Mouse (Mus musculus) embryo, embryonic 9.5 days (tissue): Measurements from ENCODE around the gene Smarcd1.
"Not testable (repeated sequence)": the region's sequence is repeated elsewhere in the genome, so short reads cannot be mapped to it uniquely, and the experiment has no call there.

ENCODE experiments used
- DNase-seq: peaks from one replicate; pipeline ENCODE4 v3.0.0-alpha.2; 2017; ENCODE audit errors: extremely low spot score

The Smarcd1 gene

DNA sequence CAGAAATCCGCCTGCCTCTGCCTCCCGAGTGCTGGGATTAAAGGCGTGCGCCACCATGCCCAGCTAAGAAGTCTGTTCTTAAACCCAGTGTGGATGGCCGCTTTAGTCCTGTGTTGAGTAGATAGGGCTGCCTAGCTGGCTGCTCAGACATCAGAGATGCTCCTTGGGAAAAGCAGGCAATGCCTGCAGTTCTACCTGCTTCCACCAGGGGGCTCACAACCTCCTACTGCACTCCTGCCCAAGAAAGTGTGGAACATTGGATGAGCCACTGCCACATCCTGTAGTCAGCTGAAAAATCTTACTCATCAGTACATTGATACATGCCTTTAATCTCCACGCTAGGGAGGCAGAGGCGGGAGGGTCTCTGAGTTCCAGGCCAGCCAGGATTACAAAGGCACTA lies 12.9 kb downstream of the Smarcd1 start:
- DNase-seq, result peak; percentile 72

GRCm38 (mm10) chr15:99715361-99715865 lies 13.5 kb downstream of the Smarcd1 start:
- DNase-seq, result no peak

GRCm38 (mm10) chr15:99715982-99716746 lies 14.2 kb downstream of the Smarcd1 start:
- no peak for DNase-seq

DNA sequence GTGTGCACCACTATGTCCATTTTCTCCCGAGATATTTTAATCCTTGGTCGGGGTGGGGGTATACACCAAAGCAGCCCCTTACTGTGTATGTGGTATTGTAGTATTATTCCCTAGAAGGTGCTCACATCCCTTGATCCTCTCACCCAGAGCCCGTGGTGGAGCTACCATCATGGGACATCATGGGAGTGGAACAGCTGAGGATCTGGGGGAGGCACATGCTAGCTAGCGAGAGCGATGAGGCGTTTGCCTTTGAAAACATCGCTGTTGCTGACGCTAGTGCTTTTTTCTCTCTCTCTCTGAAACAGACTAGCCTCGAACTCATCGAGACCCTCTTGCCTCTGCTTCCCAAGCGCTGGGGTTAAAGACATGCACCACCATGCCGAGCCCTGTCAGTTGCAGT lies 14.9 kb downstream of the Smarcd1 start:
- DNase-seq, result no peak

DNA sequence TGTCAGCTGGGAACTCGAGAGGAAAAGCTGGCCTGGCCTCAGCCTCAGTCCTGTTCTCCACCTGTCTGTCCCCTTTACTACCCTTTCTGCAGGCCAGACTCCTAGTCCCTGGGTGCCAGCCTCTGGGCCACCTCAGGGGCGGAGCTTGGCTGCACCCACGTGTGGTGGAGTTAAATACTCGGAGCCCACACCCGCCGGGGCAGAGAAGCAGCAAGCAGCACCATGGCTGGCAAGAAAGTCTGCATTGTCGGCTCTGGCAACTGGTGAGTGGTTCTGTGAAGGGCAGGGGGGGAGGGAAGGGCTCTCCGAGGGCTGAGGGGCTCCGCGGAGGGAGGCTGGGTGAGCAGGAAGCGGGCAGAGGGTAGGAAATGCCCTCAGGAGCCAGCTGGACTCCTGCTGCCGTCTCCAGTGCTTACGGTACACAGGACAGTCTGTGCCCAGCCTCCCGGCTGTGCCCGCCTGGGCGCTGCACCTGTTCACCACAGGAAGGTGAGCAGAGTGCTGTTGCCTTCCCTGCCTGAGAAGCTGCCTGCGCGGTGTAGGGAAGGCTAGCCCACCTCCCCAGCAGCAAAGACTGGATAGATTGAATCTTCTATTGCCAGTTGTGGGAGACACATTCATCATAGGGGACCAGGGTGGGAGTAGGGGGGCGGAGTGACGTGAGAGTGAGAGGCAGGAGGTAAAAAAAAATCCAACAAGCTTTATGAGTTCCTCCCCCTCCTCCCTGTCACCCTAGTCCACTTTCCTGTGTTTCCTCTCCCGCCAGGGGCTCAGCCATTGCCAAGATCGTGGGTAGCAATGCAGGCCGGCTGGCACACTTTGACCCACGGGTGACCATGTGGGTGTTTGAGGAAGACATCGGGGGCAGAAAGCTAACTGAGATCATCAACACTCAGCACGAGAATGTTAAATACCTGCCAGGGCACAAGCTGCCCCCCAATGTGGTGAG lies 15.7 kb downstream of the Smarcd1 start, which contains the start of gene Gpd1:
Gene Gpd1 (plus strand): TSS at position 130 of the 949 bp plus-strand sequence.
- no peak for DNase-seq

GRCm38 (mm10) chr15:99718461-99719021 lies 16.6 kb downstream of the Smarcd1 start:
- no peak for DNase-seq

DNA sequence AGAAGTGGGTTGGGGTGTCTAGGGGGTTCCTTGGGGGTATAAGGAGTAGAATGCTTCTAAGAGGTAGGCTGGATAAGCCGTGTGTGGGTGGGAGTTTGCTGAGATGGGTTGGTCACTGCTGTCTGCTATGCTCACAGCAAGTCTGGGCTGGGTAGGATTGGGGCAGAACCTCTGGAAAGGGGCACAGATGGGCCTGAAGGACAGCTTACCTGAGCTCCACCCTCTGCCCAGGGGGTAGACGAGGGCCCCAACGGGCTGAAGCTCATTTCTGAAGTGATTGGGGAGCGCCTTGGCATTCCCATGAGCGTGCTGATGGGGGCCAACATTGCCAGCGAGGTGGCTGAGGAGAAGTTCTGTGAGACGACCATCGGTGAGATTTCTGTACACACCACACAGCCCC lies 17.9 kb downstream of the Smarcd1 start:
- DNase-seq, result no peak

DNA sequence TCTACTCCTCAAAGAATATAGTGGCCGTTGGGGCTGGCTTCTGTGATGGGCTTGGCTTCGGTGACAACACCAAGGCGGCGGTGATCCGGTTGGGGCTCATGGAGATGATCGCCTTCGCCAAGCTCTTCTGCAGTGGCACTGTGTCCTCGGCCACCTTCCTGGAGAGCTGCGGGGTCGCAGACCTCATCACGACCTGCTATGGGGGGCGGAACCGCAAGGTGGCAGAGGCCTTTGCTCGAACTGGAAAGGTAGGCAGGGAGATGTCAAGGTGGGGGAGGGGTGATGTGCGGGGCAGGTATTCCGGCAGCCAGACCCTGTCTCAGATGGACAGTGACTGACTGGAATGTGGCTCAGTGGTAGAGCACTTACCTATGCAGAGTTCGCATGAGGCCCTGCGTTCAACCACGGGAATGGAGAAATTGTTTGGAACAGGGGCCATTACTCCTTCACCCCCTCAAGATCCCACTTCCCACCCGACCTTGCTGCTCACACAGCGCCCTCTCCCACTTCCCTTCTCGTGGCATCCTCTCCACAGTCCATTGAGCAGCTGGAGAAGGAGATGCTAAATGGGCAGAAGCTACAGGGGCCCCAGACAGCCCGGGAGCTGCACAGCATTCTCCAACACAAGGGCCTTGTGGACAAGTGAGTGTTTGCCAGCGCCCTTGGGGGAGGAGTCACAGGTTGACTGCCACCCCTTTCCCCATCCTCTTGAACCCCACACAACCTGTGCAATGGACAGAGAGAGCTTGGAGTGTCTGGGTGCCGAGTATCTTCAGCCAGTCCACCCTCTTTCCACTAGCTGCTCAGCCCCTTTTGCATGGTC lies 20.2 kb downstream of the Smarcd1 start:
- no peak for DNase-seq

- no peak for DNase-seq
These were observed 21.2 kb downstream of the Smarcd1 start for GRCm38 (mm10) chr15:99723120-99723514.

DNA sequence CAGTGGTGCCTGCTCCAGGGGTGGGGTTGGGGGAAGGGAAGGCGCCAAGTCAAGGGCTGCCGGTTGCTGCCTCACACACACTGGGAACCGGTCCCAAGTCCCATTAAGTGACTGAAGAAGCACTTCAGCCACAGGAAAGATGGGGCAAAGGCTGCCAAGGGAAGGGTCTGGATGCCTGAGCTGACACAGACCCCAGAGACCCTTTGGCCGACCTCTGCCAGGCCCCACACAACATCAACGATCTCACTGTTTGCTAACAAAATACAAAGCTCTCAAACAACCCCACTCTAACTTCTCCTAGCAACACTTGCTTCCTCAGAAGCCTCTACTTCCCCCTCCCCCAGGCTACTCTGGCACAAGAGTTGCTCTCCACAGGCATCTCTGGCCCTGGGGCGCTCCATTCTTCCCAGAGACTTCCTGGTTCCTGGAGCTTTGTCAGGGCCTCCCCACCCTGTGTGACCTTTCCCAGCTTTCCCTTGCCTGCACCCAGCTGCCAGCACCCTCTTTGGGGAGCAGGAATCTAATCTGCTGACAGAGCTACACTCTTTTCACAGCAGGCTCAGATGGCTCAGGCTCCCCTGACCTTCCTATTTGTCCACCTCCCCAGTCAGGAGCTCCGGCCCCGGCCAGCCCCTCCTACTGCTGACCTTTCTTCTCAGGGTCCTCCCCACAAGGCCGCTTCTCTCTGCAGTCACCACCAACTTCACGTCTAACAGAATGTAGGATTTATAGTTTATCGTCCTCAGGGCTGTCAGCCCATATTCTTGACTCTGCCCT lies 21.8 kb downstream of the Smarcd1 start:
- DNase-seq, result peak; percentile 67

DNA sequence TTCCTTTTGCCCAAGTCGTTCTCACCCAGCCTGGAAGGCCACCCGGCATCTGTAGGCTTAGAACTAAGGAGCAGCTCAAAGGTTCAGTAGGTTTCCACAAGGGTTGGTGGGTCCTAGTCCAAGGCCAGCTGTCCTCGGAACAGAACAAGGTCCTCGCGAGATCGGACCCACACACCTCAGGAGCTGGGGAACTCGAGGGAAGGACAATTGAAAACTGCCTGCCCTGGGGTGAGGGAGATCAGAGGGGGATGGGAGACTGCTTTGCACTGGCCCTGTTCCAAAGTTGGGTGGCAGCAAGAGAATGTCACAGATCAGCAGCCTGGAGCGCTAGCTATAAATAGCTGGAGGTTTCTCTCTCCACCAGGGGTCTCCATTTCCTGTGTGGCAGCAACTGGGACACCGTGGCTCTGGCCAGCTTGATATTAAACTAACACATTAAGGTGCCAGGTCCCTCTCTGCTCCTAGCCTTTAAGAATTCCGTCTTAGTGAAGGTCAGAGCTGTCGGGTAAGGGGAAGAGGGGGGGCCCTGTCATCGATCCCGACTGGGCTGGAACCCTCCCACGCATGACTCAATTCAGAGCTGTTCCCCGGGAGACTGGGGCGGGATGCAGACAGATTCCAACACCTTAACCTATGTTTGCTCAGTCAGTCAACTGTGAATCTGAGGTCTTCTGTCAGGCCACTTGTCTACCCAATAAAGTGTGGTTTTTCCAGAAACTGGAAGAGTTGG lies 22.5 kb downstream of the Smarcd1 start:
- DNase-seq, result peak; percentile 73

DNA sequence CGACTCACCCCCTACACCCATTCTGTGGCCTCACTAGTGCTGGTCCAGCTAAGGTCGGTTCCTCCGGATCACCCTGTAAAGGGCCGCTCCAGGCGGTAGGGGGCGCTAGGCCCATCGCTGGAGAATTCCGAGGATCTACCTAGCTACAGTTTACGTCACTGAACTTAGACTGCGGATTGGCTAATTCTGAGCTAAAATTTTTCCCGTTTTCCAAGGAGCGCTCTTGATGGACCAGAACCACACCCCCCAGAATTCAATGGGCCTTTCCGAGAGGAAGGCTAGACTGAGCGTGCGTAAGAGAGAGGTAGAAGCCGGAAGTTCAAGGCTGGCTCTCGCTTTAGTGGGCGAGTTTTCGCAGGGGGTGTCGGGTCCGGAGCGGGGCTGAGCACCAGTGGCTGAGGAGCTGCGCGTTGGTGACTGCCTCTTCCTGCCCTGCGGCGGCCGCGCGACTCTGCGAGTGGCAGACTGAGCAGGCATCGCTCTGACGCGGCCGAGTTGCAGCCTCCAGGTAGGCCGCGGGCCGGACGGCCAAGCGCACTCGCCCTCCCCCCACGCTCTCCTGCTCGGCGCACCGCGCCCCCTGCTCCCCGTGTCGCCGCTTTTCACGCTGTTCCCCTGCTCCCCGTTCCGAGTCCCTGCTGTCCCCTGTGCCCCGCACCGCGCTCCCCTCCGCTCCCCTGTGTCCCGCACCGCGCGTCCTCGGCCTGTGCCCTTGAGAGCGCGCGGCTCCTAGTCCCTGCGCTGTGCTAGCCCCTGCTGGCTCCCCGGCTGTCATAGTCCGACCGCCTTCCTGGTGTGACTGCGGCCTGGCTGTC lies 23.6 kb downstream of the Smarcd1 start, which contains the start of gene Cox14:
Gene Cox14 (plus strand): TSS at position 278 of the 815 bp plus-strand sequence.
- peak; percentile 97 for DNase-seq

- DNase-seq, result no peak
These were observed 24.6 kb downstream of the Smarcd1 start for GRCm38 (mm10) chr15:99726549-99726948.

- DNase-seq, result not testable (repeated sequence)
These were observed 25.1 kb downstream of the Smarcd1 start for GRCm38 (mm10) chr15:99727039-99727438.

DNA sequence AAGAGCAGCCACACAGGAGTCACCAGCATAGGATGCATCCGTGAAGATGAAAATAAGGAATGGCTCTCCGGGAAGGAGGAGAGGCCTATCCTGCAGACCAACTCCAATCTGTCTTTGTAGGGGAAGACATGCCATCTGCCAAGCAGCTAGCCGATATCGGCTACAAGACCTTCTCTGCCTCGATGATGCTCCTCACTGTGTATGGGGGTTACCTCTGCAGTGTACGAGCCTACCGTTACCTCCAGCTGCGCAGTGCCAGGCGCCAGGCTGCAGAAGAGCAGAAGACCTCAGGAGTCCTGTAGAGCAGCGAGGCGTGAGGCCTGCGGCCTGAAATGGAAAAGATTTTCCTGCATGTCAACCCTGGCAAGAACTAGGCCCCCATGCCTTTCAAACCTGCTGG lies 25.6 kb downstream of the Smarcd1 start:
- DNase-seq, result no peak

- DNase-seq, result no peak
These were observed 26.3 kb downstream of the Smarcd1 start for GRCm38 (mm10) chr15:99728211-99728610.

GRCm38 (mm10) chr15:99729056-99729783 lies 27.3 kb downstream of the Smarcd1 start:
- no peak for DNase-seq

GRCm38 (mm10) chr15:99731167-99731566 lies 29.2 kb downstream of the Smarcd1 start:
- DNase-seq, result no peak
